In genomic region chr8:126970579-126971313, GRCm38 (mm10) we compare ENCODE assay signal across 7 mouse cellular contexts. TPM values are rescaled to one million over a fixed set of nuclear protein-coding genes. Genes with fewer than 3 reads are reported as not detected.
A peak's percentile ranks its signal among the peaks of the same experiment; 100 is the strongest.
DNase-seq lines count a peak whose midpoint lies in the region; ATAC-seq lines count a peak whose summit lies in the region.

TSS of gene Rbm34 (minus strand) at chr8:126971071.

- peak within 1 kb of the TSS; percentile 91 for H3K4me2 ChIP-seq in midbrain, embryonic 13.5 days (replicated peaks)

- DNase-seq in adrenal gland, postnatal 10 days, result peak; percentile 96
- peak; percentile 94 for DNase-seq in embryonic facial prominence, embryonic 10.5 days (ENCODE audit: low spot score)
- DNase-seq in kidney, adult 11 months, result peak; percentile 91
- peak; percentile 96 for DNase-seq in limb, embryonic 10.5 days (ENCODE audit: low spot score)
- peak; percentile 86 for DNase-seq in spleen, adult 12 weeks (ENCODE audit: low spot score)

- peaks cover 13% of the 10 kb centered on the region for H3K4me1 ChIP-seq in embryonic facial prominence, embryonic 10.5 days
- peaks cover 21% of the 10 kb centered on the region for H3K4me1 ChIP-seq in limb, embryonic 10.5 days
- H3K4me1 ChIP-seq in midbrain, embryonic 13.5 days (replicated peaks), result peaks cover 16% of the 10 kb centered on the region

- no peaks in the 10 kb centered on the region for H3K9me3 ChIP-seq in embryonic facial prominence, embryonic 10.5 days
- no peaks in the 10 kb centered on the region for H3K9me3 ChIP-seq in limb, embryonic 10.5 days (replicated peaks)
- H3K9me3 ChIP-seq in midbrain, embryonic 13.5 days, result no peaks in the 10 kb centered on the region

- H3K27ac ChIP-seq in embryonic facial prominence, embryonic 10.5 days (replicated peaks), result peak within 1 kb of the TSS; percentile 85
- peak within 1 kb of the TSS; percentile 87 for H3K27ac ChIP-seq in limb, embryonic 10.5 days
- peak within 1 kb of the TSS; percentile 83 for H3K27ac ChIP-seq in midbrain, embryonic 13.5 days

- no peaks in the 10 kb centered on the region for H3K27me3 ChIP-seq in embryonic facial prominence, embryonic 10.5 days (replicated peaks; ENCODE audit: low read depth, poor library complexity, severe bottlenecking)
- H3K27me3 ChIP-seq in limb, embryonic 10.5 days (ENCODE audit: low read depth, poor library complexity, severe bottlenecking), result no peaks in the 10 kb centered on the region
- no peaks in the 10 kb centered on the region for H3K27me3 ChIP-seq in midbrain, embryonic 13.5 days

- peak within 1 kb of the TSS; percentile 89 for H3K9ac ChIP-seq in midbrain, embryonic 13.5 days (replicated peaks)

- peak; percentile 89 for ATAC-seq in granulocyte monocyte progenitor cell, adult 5-6 weeks (replicated peaks; ENCODE audit: poor library complexity, severe bottlenecking)
- ATAC-seq in midbrain, embryonic 13.5 days, result peak; percentile 98

- peak within 1 kb of the TSS; percentile 100 for H3K4me3 ChIP-seq in embryonic facial prominence, embryonic 10.5 days
- H3K4me3 ChIP-seq in limb, embryonic 10.5 days, result peak within 1 kb of the TSS; percentile 97
- H3K4me3 ChIP-seq in midbrain, embryonic 13.5 days (replicated peaks), result peak within 1 kb of the TSS; percentile 98

- peaks cover 36% of the 10 kb centered on the region for H3K36me3 ChIP-seq in embryonic facial prominence, embryonic 10.5 days (replicated peaks)
- peaks cover 36% of the 10 kb centered on the region for H3K36me3 ChIP-seq in limb, embryonic 10.5 days
- H3K36me3 ChIP-seq in midbrain, embryonic 13.5 days, result peaks cover 35% of the 10 kb centered on the region

- under 1% methylated on average over 50 of the region's 50 CpGs for WGBS in embryonic facial prominence, embryonic 10.5 days
- WGBS in limb, embryonic 10.5 days, result under 1% methylated on average over 50 of the region's 50 CpGs
- under 1% methylated on average over 50 of the region's 50 CpGs for WGBS in midbrain, embryonic 13.5 days

RNA-seq across cellular contexts. Expression of gene Rbm34, which starts in this region (rescaled TPM):
- total RNA-seq in adrenal gland, postnatal 10 days (2021), result 10 to 100 TPM; 14.2 to 15.3 TPM
- polyA plus RNA-seq in embryonic facial prominence, embryonic 10.5 days (2016; fragmentation: Nextera tagmentation; extraction: Ambion mirVana), result 24.9 and 26.9 TPM in 2 replicates
- 27.7 and 28.9 TPM in 2 replicates for total RNA-seq in granulocyte monocyte progenitor cell, adult 5-6 weeks (2014; fragmentation: Nextera tagmentation)
- 41.9 and 44.5 TPM in 2 replicates for total RNA-seq in granulocyte monocyte progenitor cell, adult 5-6 weeks (2017)
- 27.7 and 28.9 TPM in 2 replicates for polyA plus RNA-seq in limb, embryonic 10.5 days (2016; fragmentation: Nextera tagmentation; extraction: Ambion mirVana)
- 26.5 and 29.6 TPM in 2 replicates for polyA plus RNA-seq in midbrain, embryonic 13.5 days (2015; fragmentation: Nextera tagmentation; extraction: Ambion mirVana)

Comparison
In these comparisons a context has a peak if more than half of its experiments do, and no peak if none do; other contexts are left out.
1. Peak in every context shown above with its lines: DNase-seq, ATAC-seq, H3K4me3 ChIP-seq and H3K27ac ChIP-seq.